In genomic region chr14:27233056-27233455, GRCm38 (mm10) we compare ENCODE assay signal across 18 mouse cellular contexts.
DNase-seq lines count a peak whose midpoint lies in the region; TF ChIP-seq lines count a peak whose summit lies in the region.
"Had no signal": no experiment of that assay in that cellular context is flagged by ENCODE, and none has a peak within 500 bp of the region (broad histone marks: within the 10 kb centered on the region; RNA-seq: fewer than 3 reads in every experiment).

No protein-coding gene starts in this region.

- DNase-seq in gastrocnemius, adult 2 months, result no peak
- DNase-seq in gastrocnemius, postnatal 14 days, result no peak
- no peak for DNase-seq in spleen, postnatal 36 days (ENCODE audit: low spot score in 2 of 2)
- DNase-seq in cerebellum, postnatal 4 days (ENCODE audit: low spot score in 2 of 2), result no peak
- DNase-seq: adrenal gland, adult 8-10 months; adrenal gland, postnatal 14 days; adrenal gland, postnatal 36 days; cerebellum, adult 11 months; cerebellum, adult 18-20 months; cerebellum, adult 8-10 months; cerebellum, adult 9-11 months; cerebellum, postnatal 14 days; cerebellum, postnatal 36 days had no signal

- no peak overlapping the region for H3K4me3 ChIP-seq in gastrocnemius, adult 2 months
- no peak overlapping the region for H3K4me3 ChIP-seq in brown adipose tissue, adult 24 weeks (ENCODE audit: insufficient read depth, low read depth, low read length)
- H3K4me3 ChIP-seq: embryonic facial prominence, embryonic 10.5 days; embryonic facial prominence, embryonic 12.5 days; forebrain, embryonic 13.5 days; forebrain, embryonic 15.5 days had no signal

- peak overlapping the region; percentile 84; the same call in 1 of the 2 replicates for H3K27ac ChIP-seq in gastrocnemius, adult 2 months
- peak overlapping the region; percentile 53 for H3K27ac ChIP-seq in brown adipose tissue, adult 24 weeks (replicated peaks; ENCODE audit: low read depth, low read length)
- H3K27ac ChIP-seq: embryonic facial prominence, embryonic 10.5 days; embryonic facial prominence, embryonic 12.5 days; forebrain, embryonic 13.5 days; forebrain, embryonic 15.5 days had no signal

- no peak for TF ChIP-seq CTCF in gastrocnemius, adult 2 months (IDR thresholded peaks at IDR 0.05)

- intact Hi-C loops in gastrocnemius, adult 2 months (cut with DNase I), result no loop called here
- intact Hi-C loops in gastrocnemius, postnatal 14 days (cut with DNase I; ENCODE audit: low total_unique reads), result no loop called here

- H3K4me1 ChIP-seq in brown adipose tissue, adult 24 weeks (ENCODE audit: control insufficient read depth, insufficient read depth, insufficient read length, low read length), result peaks cover 61% of the 10 kb centered on the region
